Mouse (Mus musculus) olfactory bulb, adult 2 months (tissue): Measurements from ENCODE around the gene Dlk1. TPM values are rescaled to one million over a fixed set of nuclear protein-coding genes. Genes with fewer than 3 reads are reported as not detected.

Experiments
- H3K27ac ChIP-seq: fragments of 200-500 bp; 2 replicates; pipeline ENCODE4 v1.5.1; 2012; ENCODE audit warnings: low read depth, low read length; ENCODE audit not compliant: insufficient read depth
- H3K4me1 ChIP-seq: fragments of 200-500 bp; 2 replicates; pipeline ENCODE4 v1.6.1; 2012; ENCODE audit warnings: low read length; ENCODE audit not compliant: control insufficient read depth, insufficient read depth
- H3K4me3 ChIP-seq: fragments of 200-500 bp; 2 replicates; pipeline ENCODE4 v1.5.1; 2012; ENCODE audit warnings: mild to moderate bottlenecking, low read depth, low read length, moderate library complexity; ENCODE audit not compliant: insufficient read depth
- CTCF ChIP-seq: fragments of 200-500 bp; IDR thresholded peaks from 2 replicates; pipeline ENCODE4 v1.5.1; 2012; ENCODE audit warnings: low read depth, mild to moderate bottlenecking, low read length, moderate library complexity; ENCODE audit not compliant: insufficient read depth
- POLR2A ChIP-seq: fragments of 200-500 bp; IDR thresholded peaks from 2 replicates; pipeline ENCODE4 v1.6.1; 2012; ENCODE audit warnings: mild to moderate bottlenecking, low read depth, low read length, moderate library complexity; ENCODE audit not compliant: insufficient read depth
- WGBS: fragments of 180-500 bp; shearing (Covaris S2); methylation state at CpG from one replicate; pipeline ENCODE4 v1.1.7; 2018; 5-methylcytosine and 5-hydroxymethylcytosine counted together
- polyA plus RNA-seq: library from polyadenylated mRNA; stranded (reverse); fragments of >200 nt; gene quantifications from 2 replicates; pipeline ENCODE4 v1.2.4, GENCODE M21; 2012; ENCODE audit warnings: low replicate concordance; ENCODE audit not compliant: missing spikeins, insufficient read depth, insufficient read length

Gene Dlk1
- polyA plus RNA-seq, 1 experiment = not detected

GRCm38 (mm10) chr12:109491701-109492100, 39.1 kb downstream of the Dlk1 start:
- no peaks in the 10 kb centered on the region for H3K4me1 ChIP-seq
- H3K4me3 ChIP-seq = no peak overlapping the region
- H3K27ac ChIP-seq = no peak overlapping the region
- WGBS = 80% methylated on average over 3 of the region's 3 CpGs
- no peak for TF ChIP-seq POLR2A
- no peak for TF ChIP-seq CTCF

GRCm38 (mm10) chr12:109493381-109493780, 40.8 kb downstream of the Dlk1 start:
- no peak for TF ChIP-seq CTCF
- TF ChIP-seq POLR2A = no peak
- H3K27ac ChIP-seq = no peak overlapping the region
- WGBS = 96% methylated on average over 9 of the region's 9 CpGs
- H3K4me1 ChIP-seq = no peaks in the 10 kb centered on the region
- H3K4me3 ChIP-seq = no peak overlapping the region

GRCm38 (mm10) chr12:109495016-109495644, 42.5 kb downstream of the Dlk1 start:
- Histone ChIP-seq H3K27ac (no peak overlapping the region), H3K4me1 (no peaks in the 10 kb centered on the region), H3K4me3 (no peak overlapping the region)
- 92% methylated on average over 20 of the region's 20 CpGs for WGBS
- TF ChIP-seq POLR2A = no peak
- TF ChIP-seq CTCF = no peak

DNA sequence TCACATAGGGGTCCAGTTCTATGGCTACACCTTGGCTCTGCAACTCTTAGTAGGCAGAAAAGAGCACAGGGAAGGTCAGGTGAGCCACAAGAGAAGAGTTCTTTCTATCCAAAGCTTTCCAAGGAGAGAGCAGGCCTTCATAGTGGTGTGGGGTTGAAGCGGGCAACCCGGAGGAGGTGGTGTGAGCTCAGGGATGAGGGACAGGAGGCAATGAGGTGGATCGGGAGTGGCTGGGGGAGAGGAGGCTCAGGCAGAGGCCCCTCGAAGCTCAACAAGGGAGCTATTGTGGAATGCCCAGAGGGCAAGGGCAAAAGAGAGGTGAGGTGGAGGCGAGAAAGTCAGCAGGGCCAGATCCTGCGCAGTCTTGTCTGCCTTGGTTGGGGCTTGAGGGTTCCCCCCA, 43.8 kb downstream of the Dlk1 start:
- TF ChIP-seq POLR2A = no peak
- TF ChIP-seq CTCF = no peak
- Histone ChIP-seq H3K4me3 (no peak overlapping the region), H3K27ac (no peak overlapping the region), H3K4me1 (no peaks in the 10 kb centered on the region)
- WGBS = 89% methylated on average over 6 of the region's 6 CpGs

- WGBS = 82% methylated on average over 4 of the region's 4 CpGs
- Histone ChIP-seq H3K4me1 (no peaks in the 10 kb centered on the region), H3K4me3 (no peak overlapping the region), H3K27ac (no peak overlapping the region)
- TF ChIP-seq POLR2A (no peak), CTCF (no peak)
Measured at GRCm38 (mm10) chr12:109500992-109501391, 48.4 kb downstream of the Dlk1 start.

DNA sequence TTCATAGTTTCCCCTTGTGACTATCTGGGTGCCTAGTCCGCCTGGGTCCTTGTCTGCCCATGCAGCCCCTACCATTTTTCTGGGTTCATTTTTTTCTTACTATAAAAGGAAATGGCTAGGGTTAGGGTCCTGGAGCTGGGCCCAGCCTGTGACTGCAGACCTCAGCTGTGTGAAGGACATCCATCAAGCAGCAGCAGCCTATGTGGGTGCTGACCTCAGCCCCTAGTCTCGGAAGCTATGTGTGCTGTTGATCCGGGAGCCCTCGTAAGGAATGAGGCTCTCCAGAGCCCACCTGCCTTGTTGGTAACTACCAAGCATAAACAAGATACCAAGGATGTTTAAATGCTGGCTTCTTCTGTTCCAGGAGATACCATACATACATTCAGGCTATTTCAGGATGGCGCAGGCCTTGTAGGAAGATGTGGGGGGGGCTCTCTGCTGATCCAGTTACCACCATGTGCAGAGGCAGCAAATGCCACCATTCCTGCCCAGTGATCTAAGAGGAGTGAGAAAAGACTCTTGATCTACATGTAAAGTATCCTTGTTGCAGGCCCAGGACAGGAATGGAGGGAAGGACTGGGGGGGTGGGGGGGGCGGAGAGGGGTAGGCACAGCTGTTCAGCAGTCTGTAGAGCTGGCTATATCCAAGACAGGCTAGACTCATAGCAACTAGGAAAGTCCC, 49.9 kb downstream of the Dlk1 start:
- WGBS = 97% methylated on average over 6 of the region's 6 CpGs
- H3K27ac ChIP-seq = no peak overlapping the region
- no peaks in the 10 kb centered on the region for H3K4me1 ChIP-seq
- H3K4me3 ChIP-seq = no peak overlapping the region
- TF ChIP-seq POLR2A (no peak), CTCF (no peak)

DNA sequence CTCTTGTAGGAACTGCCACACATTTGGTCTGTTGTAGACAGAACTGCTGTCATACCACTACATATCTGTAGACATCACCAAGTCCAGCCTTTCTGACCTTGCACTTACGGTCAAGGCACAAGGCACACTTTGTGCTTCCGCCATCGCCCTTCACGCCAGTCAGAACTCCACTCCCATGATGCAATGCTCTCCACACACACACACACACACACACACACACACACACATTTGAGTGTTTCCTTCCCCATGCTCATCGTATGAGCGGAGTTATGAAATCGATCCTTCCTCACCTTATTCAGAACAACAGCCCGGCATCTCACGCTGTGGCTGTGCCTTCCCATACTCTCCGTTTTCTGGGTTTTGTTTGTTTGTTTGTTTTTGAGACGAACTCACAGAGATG, 55.1 kb downstream of the Dlk1 start:
- Histone ChIP-seq H3K4me1 (no peaks in the 10 kb centered on the region), H3K4me3 (no peak overlapping the region), H3K27ac (no peak overlapping the region)
- TF ChIP-seq POLR2A (no peak), CTCF (no peak)
- 89% methylated on average over 11 of the region's 11 CpGs for WGBS

- no peak for TF ChIP-seq POLR2A
- TF ChIP-seq CTCF = no peak
- 64% methylated on average over 20 of the region's 20 CpGs for WGBS
- Histone ChIP-seq H3K27ac (no peak overlapping the region), H3K4me3 (no peak overlapping the region), H3K4me1 (no peaks in the 10 kb centered on the region)
Measured at GRCm38 (mm10) chr12:109508495-109509454, 56.2 kb downstream of the Dlk1 start.

- no peak overlapping the region for H3K27ac ChIP-seq
- H3K4me3 ChIP-seq = no peak overlapping the region
- WGBS = 75% methylated on average over 9 of the region's 9 CpGs
- TF ChIP-seq CTCF (no peak), POLR2A (no peak)
- no peaks in the 10 kb centered on the region for H3K4me1 ChIP-seq
Measured at GRCm38 (mm10) chr12:109509531-109510137, 57.0 kb downstream of the Dlk1 start.
